Mouse (Mus musculus) bone marrow, adult 2 months (tissue): ENCODE results near the gene Olfr906.

Source experiments
- CTCF ChIP-seq: fragments of 200-500 bp; IDR thresholded peaks from 2 replicates; pipeline ENCODE4 v1.5.1; 2011; ENCODE audit warnings: low read length, control low read depth; ENCODE audit not compliant: control insufficient read depth, insufficient read depth
- POLR2A ChIP-seq: fragments of 200-500 bp; IDR thresholded peaks from 2 replicates; pipeline ENCODE4 v1.6.1; 2011; ENCODE audit warnings: low read depth, mild to moderate bottlenecking, control low read depth, low read length, borderline replicate concordance; ENCODE audit not compliant: control insufficient read depth

DNA sequence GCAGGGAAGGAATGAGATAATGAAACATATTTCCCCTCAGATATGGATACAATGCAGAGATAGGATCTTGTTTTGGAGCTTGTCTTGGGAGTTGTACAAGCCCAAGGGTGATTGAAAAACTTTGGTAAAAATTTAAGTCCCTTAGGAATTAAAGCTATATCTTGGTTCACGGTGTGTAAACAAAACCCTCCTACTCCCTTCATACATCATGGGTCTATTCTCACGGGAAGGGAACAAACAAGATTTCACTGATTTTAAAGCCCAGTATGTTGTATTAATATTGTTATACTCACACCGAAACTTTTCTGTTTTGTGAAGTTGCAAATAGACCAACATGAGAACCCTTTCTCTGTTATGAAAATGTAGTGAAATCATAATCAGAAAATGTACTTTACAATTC lies at the start of gene Olfr906:
- TF ChIP-seq CTCF (no peak), POLR2A (no peak)
